Mouse (Mus musculus) kidney, embryonic 14.5 days (tissue): Measurements from ENCODE around the gene Bri3. TPM values are rescaled to one million over a fixed set of nuclear protein-coding genes. Genes with fewer than 3 reads are reported as not detected.
"Not testable (repeated sequence)": the region's sequence is repeated elsewhere in the genome, so short reads cannot be mapped to it uniquely, and the experiment has no call there.

Experiments used
- ATAC-seq: fragments of 200-750 bp; cut with Nextera tagmentation; 2 replicates; pipeline ENCODE4 v1.8.0; 2017; ENCODE audit warnings: moderate number of reproducible peaks, mild to moderate bottlenecking, moderate TSS enrichment, moderate library complexity; ENCODE audit not compliant: low FRiP score, low TSS enrichment
- H3K27ac ChIP-seq: fragments of 300-500 bp; sonication (generic); 2 replicates; pipeline ENCODE4 v1.5.1; 2014; ENCODE audit warnings: low read depth, mild to moderate bottlenecking, low read length, moderate library complexity, mixed read lengths
- H3K27me3 ChIP-seq: fragments of 300-500 bp; sonication (generic); 2 replicates; pipeline ENCODE4 v1.6.1; 2014; ENCODE audit warnings: mild to moderate bottlenecking, low read length; ENCODE audit not compliant: control insufficient read depth, insufficient read depth
- H3K36me3 ChIP-seq: fragments of 300-500 bp; sonication (generic); 2 replicates; pipeline ENCODE4 v1.6.1; 2014; ENCODE audit warnings: low read length, mixed read lengths; ENCODE audit not compliant: control insufficient read depth, insufficient read depth
- H3K4me1 ChIP-seq: fragments of 300-500 bp; sonication (generic); 2 replicates; pipeline ENCODE4 v1.6.1; 2014; ENCODE audit warnings: low read length, mixed read lengths; ENCODE audit not compliant: control insufficient read depth, insufficient read depth
- H3K4me2 ChIP-seq: fragments of 300-500 bp; sonication (generic); replicated peaks from 2 replicates; pipeline ENCODE4 v1.6.1; 2014; ENCODE audit warnings: low read depth, mild to moderate bottlenecking, low read length
- H3K4me3 ChIP-seq: fragments of 300-500 bp; sonication (generic); 2 replicates; pipeline ENCODE4 v1.5.1; 2014; ENCODE audit warnings: mild to moderate bottlenecking, low read length
- H3K9ac ChIP-seq: fragments of 300-500 bp; sonication (generic); 2 replicates; pipeline ENCODE4 v1.6.1; 2014; ENCODE audit warnings: low read depth, mild to moderate bottlenecking, low read length, moderate library complexity
- H3K9me3 ChIP-seq: fragments of 300-500 bp; sonication (generic); 2 replicates; pipeline ENCODE4 v1.6.1; 2016; ENCODE audit warnings: low read length; ENCODE audit not compliant: control insufficient read depth
- WGBS: fragments of 180-500 bp; shearing (Covaris S2); extraction: QIAGEN DNeasy Blood & Tissue Kit; methylation state at CpG from one replicate; pipeline ENCODE4 v1.1.7; 2014; 5-methylcytosine and 5-hydroxymethylcytosine counted together
- polyA plus RNA-seq: library from polyadenylated mRNA; unstranded; fragments of >200 nt; fragmentation: Nextera tagmentation; extraction: Ambion mirVana; gene quantifications from 2 replicates; pipeline ENCODE4 v1.2.1, GENCODE M21; 2014

Gene Bri3
- polyA plus RNA-seq, 1 experiment from 2014 or later, result 136 TPM

- H3K4me3 ChIP-seq, H3K9me3 ChIP-seq, H3K36me3 ChIP-seq, H3K27me3 ChIP-seq, H3K4me2 ChIP-seq, H3K27ac ChIP-seq, H3K9ac ChIP-seq, H3K4me1 ChIP-seq, ATAC-seq: not testable (repeated sequence)
- WGBS, result 85% methylated on average over 6 of the region's 6 CpGs
Observed at GRCm38 (mm10) chr5:144335357-144335756, 91.1 kb downstream of the Bri3 start.

- WGBS, result 47% methylated on average over 1 of the region's 1 CpGs
- H3K36me3 ChIP-seq, result no peaks in the 10 kb centered on the region
- no peaks in the 10 kb centered on the region for H3K9me3 ChIP-seq
- no peak overlapping the region for H3K4me3 ChIP-seq
- H3K27me3 ChIP-seq, result no peaks in the 10 kb centered on the region
- ATAC-seq, result no peak
- no peak overlapping the region for H3K4me2 ChIP-seq
- no peak overlapping the region for H3K9ac ChIP-seq
- H3K4me1 ChIP-seq, result peaks cover 7% of the 10 kb centered on the region; the same call in 1 of the 2 replicates
- H3K27ac ChIP-seq, result no peak overlapping the region
Observed at GRCm38 (mm10) chr5:144338787-144339186, 94.5 kb downstream of the Bri3 start.

GRCm38 (mm10) chr5:144341085-144341484 lies 96.8 kb downstream of the Bri3 start:
- ATAC-seq, result no peak
- Histone ChIP-seq H3K4me1 (peaks cover 7% of the 10 kb centered on the region; the same call in 1 of the 2 replicates), H3K36me3 (no peaks in the 10 kb centered on the region), H3K9me3 (no peaks in the 10 kb centered on the region), H3K4me3 (no peak overlapping the region), H3K27ac (no peak overlapping the region), H3K4me2 (no peak overlapping the region), H3K27me3 (no peaks in the 10 kb centered on the region), H3K9ac (no peak overlapping the region)
- 85% methylated on average over 1 of the region's 1 CpGs for WGBS

GRCm38 (mm10) chr5:144344592-144344991 lies 100.4 kb downstream of the Bri3 start:
- 89% methylated on average over 6 of the region's 6 CpGs for WGBS
- Histone ChIP-seq H3K27ac (no peak overlapping the region), H3K4me3 (no peak overlapping the region), H3K4me2 (no peak overlapping the region), H3K36me3 (no peaks in the 10 kb centered on the region), H3K9ac (no peak overlapping the region), H3K9me3 (no peaks in the 10 kb centered on the region), H3K4me1 (no peaks in the 10 kb centered on the region), H3K27me3 (no peaks in the 10 kb centered on the region)
- ATAC-seq, result no peak

- H3K4me1 ChIP-seq, result 0 out of 2 replicates have a peak, but pooled peaks cover 2% of the 10 kb centered on the region
- H3K4me3 ChIP-seq, result no peak overlapping the region
- H3K27me3 ChIP-seq, result no peaks in the 10 kb centered on the region
- 22% methylated on average over 8 of the region's 8 CpGs for WGBS
- no peak overlapping the region for H3K4me2 ChIP-seq
- no peaks in the 10 kb centered on the region for H3K9me3 ChIP-seq
- no peak overlapping the region for H3K9ac ChIP-seq
- no peaks in the 10 kb centered on the region for H3K36me3 ChIP-seq
- no peak overlapping the region for H3K27ac ChIP-seq
- no peak for ATAC-seq
Observed at GRCm38 (mm10) chr5:144351185-144351584, 106.9 kb downstream of the Bri3 start.

- Histone ChIP-seq H3K27me3 (no peaks in the 10 kb centered on the region), H3K9ac (no peak overlapping the region), H3K4me2 (no peak overlapping the region), H3K36me3 (no peaks in the 10 kb centered on the region), H3K4me3 (no peak overlapping the region), H3K9me3 (no peaks in the 10 kb centered on the region), H3K27ac (no peak overlapping the region), H3K4me1 (0 out of 2 replicates have a peak, but pooled peaks cover 3% of the 10 kb centered on the region)
- 86% methylated on average over 9 of the region's 9 CpGs for WGBS
- no peak for ATAC-seq
Observed at GRCm38 (mm10) chr5:144352250-144353047, 108.2 kb downstream of the Bri3 start.

- Histone ChIP-seq H3K4me2 (peak overlapping the region; percentile 75), H3K9me3 (no peaks in the 10 kb centered on the region), H3K36me3 (no peaks in the 10 kb centered on the region), H3K27me3 (no peaks in the 10 kb centered on the region), H3K9ac (peak overlapping the region; percentile 63; the same call in 1 of the 2 replicates), H3K27ac (peak overlapping the region; percentile 75; the same call in 1 of the 2 replicates), H3K4me3 (peak overlapping the region; percentile 70), H3K4me1 (peaks cover 16% of the 10 kb centered on the region)
- 8% methylated on average over 17 of the region's 17 CpGs for WGBS
- no peak for ATAC-seq
Observed at GRCm38 (mm10) chr5:144356776-144357455, 112.7 kb downstream of the Bri3 start.

GRCm38 (mm10) chr5:144357551-144357880 lies 113.3 kb downstream of the Bri3 start:
- H3K9ac ChIP-seq, result peak overlapping the region; percentile 63
- H3K36me3 ChIP-seq, result no peaks in the 10 kb centered on the region
- under 1% methylated on average over 27 of the region's 27 CpGs for WGBS
- H3K4me3 ChIP-seq, result peak overlapping the region; percentile 70
- peaks cover 16% of the 10 kb centered on the region for H3K4me1 ChIP-seq
- no peaks in the 10 kb centered on the region for H3K9me3 ChIP-seq
- no peak for ATAC-seq
- no peaks in the 10 kb centered on the region for H3K27me3 ChIP-seq
- H3K27ac ChIP-seq, result peak overlapping the region; percentile 75
- peak overlapping the region; percentile 75 for H3K4me2 ChIP-seq
